ENCODE assay signal across 14 mouse cellular contexts in the genomic region with DNA sequence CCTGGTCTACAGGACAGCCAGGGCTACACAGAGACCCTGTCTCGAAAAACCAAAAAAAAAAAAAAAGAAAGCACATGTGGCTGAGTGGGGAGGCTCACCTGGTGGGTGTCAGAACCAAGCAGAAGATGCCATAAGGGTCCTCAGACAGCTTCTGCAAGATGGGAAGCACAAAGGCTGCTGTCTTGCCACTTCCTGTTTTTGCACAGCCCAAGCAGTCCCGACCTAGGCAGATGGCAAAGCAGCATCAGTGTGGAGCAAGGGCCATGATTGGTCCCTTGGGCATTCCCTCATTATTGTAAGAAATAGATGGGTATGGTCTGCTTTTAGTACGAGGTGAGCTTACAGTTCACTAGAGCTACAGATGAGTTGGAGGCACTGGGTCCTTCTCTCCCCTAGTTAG. TPM values are rescaled to one million over a fixed set of nuclear protein-coding genes. Genes with fewer than 3 reads are reported as not detected.
A peak's percentile ranks its signal among the peaks of the same experiment; 100 is the strongest.
DNase-seq lines count a peak whose midpoint lies in the region; ATAC-seq and TF ChIP-seq lines count a peak whose summit lies in the region.
"Had no signal": no experiment of that assay in that cellular context is flagged by ENCODE, and none has a peak within 500 bp of the region (broad histone marks: within the 10 kb centered on the region; RNA-seq: fewer than 3 reads in every experiment).

No protein-coding gene starts in this region.

- no peak for TF ChIP-seq CTCF in gastrocnemius, adult 2 months (IDR thresholded peaks at IDR 0.05)

- H3K9me3 ChIP-seq in neural tube, embryonic 12.5 days = no peaks in the 10 kb centered on the region
- H3K9me3 ChIP-seq in limb, embryonic 15.5 days = no peaks in the 10 kb centered on the region
- H3K9me3 ChIP-seq: midbrain, embryonic 12.5 days had no signal

- peak overlapping the region; percentile 93 for H3K4me2 ChIP-seq in neural tube, embryonic 12.5 days (replicated peaks)
- no peak overlapping the region for H3K4me2 ChIP-seq in limb, embryonic 15.5 days

- peaks cover 20% of the 10 kb centered on the region for H3K4me1 ChIP-seq in neural tube, embryonic 12.5 days
- H3K4me1 ChIP-seq in limb, embryonic 15.5 days = peaks cover 31% of the 10 kb centered on the region

- no peak overlapping the region for H3K27ac ChIP-seq in gastrocnemius, adult 2 months
- no peak overlapping the region for H3K27ac ChIP-seq in neural tube, embryonic 12.5 days
- no peak overlapping the region for H3K27ac ChIP-seq in limb, embryonic 15.5 days
- H3K27ac ChIP-seq: midbrain, embryonic 12.5 days had no signal

- no peak for ATAC-seq in neural tube, embryonic 12.5 days (ENCODE audit: low FRiP score, low read depth)
- ATAC-seq in limb, embryonic 15.5 days (ENCODE audit: insufficient number of reproducible peaks, low FRiP score, low TSS enrichment, low read depth) = no peak
- ATAC-seq: lung, postnatal 0 days had no signal

- H3K27me3 ChIP-seq in neural tube, embryonic 12.5 days (replicated peaks) = no peaks in the 10 kb centered on the region
- H3K27me3 ChIP-seq in limb, embryonic 15.5 days = no peaks in the 10 kb centered on the region
- no peaks in the 10 kb centered on the region for H3K27me3 ChIP-seq in splenic B cell, adult 2 months (ENCODE audit: control insufficient read depth, insufficient read depth, low read length, poor library complexity, severe bottlenecking)
- H3K27me3 ChIP-seq: midbrain, embryonic 12.5 days had no signal

- H3K4me3 ChIP-seq in gastrocnemius, adult 2 months = peak overlapping the region; percentile 93; the same call in 1 of the 2 replicates
- no peak overlapping the region for H3K4me3 ChIP-seq in neural tube, embryonic 12.5 days
- peak overlapping the region; percentile 93; the same call in 1 of the 2 replicates for H3K4me3 ChIP-seq in limb, embryonic 15.5 days

- DNase-seq in gastrocnemius, adult 2 months = no peak
- no peak for DNase-seq in gastrocnemius, postnatal 10 days
- no peak for DNase-seq in neural tube, embryonic 10.5 days (ENCODE audit: extremely low spot score, low spot score)
- DNase-seq in splenic B cell, adult 2 months (ENCODE audit: low read depth, low spot score) = peak; percentile 20
- DNase-seq in left cerebral cortex, adult 18-20 months (ENCODE audit: low spot score in 2 of 2) = no peak
- DNase-seq in adrenal gland, postnatal 4 days (ENCODE audit: low spot score in 2 of 2) = no peak
- DNase-seq: heart, adult 18-20 months; kidney, adult 2 months; thymus, postnatal 25 days had no signal

- intact Hi-C loops in gastrocnemius, adult 2 months (cut with DNase I) = no loop called here

- H3K9ac ChIP-seq in neural tube, embryonic 12.5 days = no peak overlapping the region
- H3K9ac ChIP-seq in limb, embryonic 15.5 days = no peak overlapping the region

- peaks cover 56% of the 10 kb centered on the region for H3K36me3 ChIP-seq in neural tube, embryonic 12.5 days
- H3K36me3 ChIP-seq in limb, embryonic 15.5 days = peaks cover 60% of the 10 kb centered on the region
- peaks cover 9% of the 10 kb centered on the region for H3K36me3 ChIP-seq in splenic B cell, adult 2 months (ENCODE audit: control insufficient read depth, insufficient read depth, low read length, poor library complexity, severe bottlenecking)

- WGBS in neural tube, embryonic 12.5 days = 80% methylated on average over 3 of the region's 3 CpGs
- 83% methylated on average over 3 of the region's 3 CpGs for WGBS in limb, embryonic 15.5 days

RNA-seq across cellular contexts. Expression of gene Ddx49, which starts 1.4 kb away (rescaled TPM):
- total RNA-seq in gastrocnemius, adult 2 months (2021) = 10 to 100 TPM; 29.9 to 30.0 TPM
- 10 to 100 TPM; 28.6 to 29.5 TPM for total RNA-seq in gastrocnemius, postnatal 10 days (2021)
- 50.4 and 50.8 TPM in 2 replicates for polyA plus RNA-seq in neural tube, embryonic 12.5 days (2016; fragmentation: Nextera tagmentation; extraction: Ambion mirVana)
- 52.7 and 53.1 TPM in 2 replicates for polyA plus RNA-seq in limb, embryonic 15.5 days (2015; fragmentation: Nextera tagmentation; extraction: Ambion mirVana)
- total RNA-seq in left cerebral cortex, adult 18-20 months (2021) = 10 to 100 TPM; 42.0 to 49.1 TPM
- total RNA-seq in adrenal gland, postnatal 4 days (2021) = 10 to 100 TPM; 83.3 to 86.8 TPM

RNA-seq across cellular contexts. Expression of gene Cope, which starts 1.4 kb away (rescaled TPM):
- total RNA-seq in gastrocnemius, adult 2 months (2021) = 100 to 1,000 TPM; 118 to 128 TPM
- 100 to 1,000 TPM; 140 to 158 TPM for total RNA-seq in gastrocnemius, postnatal 10 days (2021)
- 266 and 267 TPM in 2 replicates for polyA plus RNA-seq in neural tube, embryonic 12.5 days (2016; fragmentation: Nextera tagmentation; extraction: Ambion mirVana)
- 397 and 441 TPM in 2 replicates for polyA plus RNA-seq in limb, embryonic 15.5 days (2015; fragmentation: Nextera tagmentation; extraction: Ambion mirVana)
- 100 to 1,000 TPM; 141 to 145 TPM for total RNA-seq in left cerebral cortex, adult 18-20 months (2021)
- total RNA-seq in adrenal gland, postnatal 4 days (2021) = 100 to 1,000 TPM; 188 to 192 TPM

RNA-seq across cellular contexts. Expression of gene Cers1, which starts 14.7 kb away (rescaled TPM):
- 10 to 100 TPM; 14.0 to 23.3 TPM for total RNA-seq in gastrocnemius, adult 2 months (2021)
- total RNA-seq in gastrocnemius, postnatal 10 days (2021) = 10 to 100 TPM; 20.0 to 23.6 TPM
- polyA plus RNA-seq in neural tube, embryonic 12.5 days (2016; fragmentation: Nextera tagmentation; extraction: Ambion mirVana) = 13.7 and 16.4 TPM in 2 replicates
- 8.8 and 9.6 TPM in 2 replicates for polyA plus RNA-seq in limb, embryonic 15.5 days (2015; fragmentation: Nextera tagmentation; extraction: Ambion mirVana)
- 10 to 100 TPM; 86.4 to 94.3 TPM for total RNA-seq in left cerebral cortex, adult 18-20 months (2021)
- total RNA-seq in adrenal gland, postnatal 4 days (2021) = 1 to 10 TPM; 6.8 to 7.2 TPM
- total RNA-seq: hematopoietic stem cell, adult 5-6 weeks had no signal

RNA-seq across cellular contexts. Expression of gene Homer3, which starts 18.3 kb away (rescaled TPM):
- 1 to 10 TPM; 3.8 to 4.3 TPM for total RNA-seq in gastrocnemius, adult 2 months (2021)
- total RNA-seq in gastrocnemius, postnatal 10 days (2021) = 10 to 100 TPM; 12.3 to 19.8 TPM
- polyA plus RNA-seq in neural tube, embryonic 12.5 days (2016; fragmentation: Nextera tagmentation; extraction: Ambion mirVana) = 94.3 and 99.6 TPM in 2 replicates
- polyA plus RNA-seq in limb, embryonic 15.5 days (2015; fragmentation: Nextera tagmentation; extraction: Ambion mirVana) = 36.0 and 40.7 TPM in 2 replicates
- 1 to 10 TPM; 7.9 to 9.8 TPM for total RNA-seq in left cerebral cortex, adult 18-20 months (2021)
- 10 to 100 TPM; 44.8 to 50.6 TPM for total RNA-seq in adrenal gland, postnatal 4 days (2021)

RNA-seq across cellular contexts. Expression of gene Gdf1, which starts 28.7 kb away (rescaled TPM):
- total RNA-seq in gastrocnemius, adult 2 months (2021) = 1 to 10 TPM in 1 of 2 experiments, not detected in 1; 1.0 TPM
- total RNA-seq in gastrocnemius, postnatal 10 days (2021) = 1 to 10 TPM; 3.9 to 5.3 TPM
- 2.3 and 3.9 TPM in 2 replicates for polyA plus RNA-seq in neural tube, embryonic 12.5 days (2016; fragmentation: Nextera tagmentation; extraction: Ambion mirVana)
- polyA plus RNA-seq in limb, embryonic 15.5 days (2015; fragmentation: Nextera tagmentation; extraction: Ambion mirVana) = 2.9 and 4.1 TPM in 2 replicates
- total RNA-seq in left cerebral cortex, adult 18-20 months (2021) = 10 to 100 TPM; 16.4 to 19.1 TPM
- total RNA-seq in adrenal gland, postnatal 4 days (2021) = 1 to 10 TPM in 1 of 2 experiments, under 1 TPM in 1; 0.34 to 1.3 TPM
- total RNA-seq: hematopoietic stem cell, adult 5-6 weeks had no signal
- polyA plus RNA-seq: kidney, adult 2 months had no signal
